Mouse (Mus musculus) c-Kit-positive CD71-negative TER-119-negative erythroid progenitor cells, embryonic 14.5 days (primary cell): ENCODE data around the gene Arg2.
"Not testable (repeated sequence)": the region's sequence is repeated elsewhere in the genome, so short reads cannot be mapped to it uniquely, and the experiment has no call there.

Experiments used
- DNase-seq: peaks from one replicate; pipeline ENCODE4 v3.0.0-alpha.2; 2013; ENCODE audit warnings: low read depth

Gene Arg2

GRCm38 (mm10) chr12:79171269-79171995 is 40.9 kb downstream of the Arg2 start:
- DNase-seq: no peak

- DNase-seq: peak; percentile 76
These were observed 41.7 kb downstream of the Arg2 start, which contains the start of gene Vti1b for GRCm38 (mm10) chr12:79172019-79172941. Vti1b (minus strand) TSS chr12:79172667.

GRCm38 (mm10) chr12:79173721-79174120 is 43.1 kb downstream of the Arg2 start:
- DNase-seq: no peak

- no peak for DNase-seq
These were observed 45.4 kb downstream of the Arg2 start for GRCm38 (mm10) chr12:79175998-79176397.

- DNase-seq: not testable (repeated sequence)
These were observed 54.6 kb downstream of the Arg2 start for GRCm38 (mm10) chr12:79185160-79185559.

GRCm38 (mm10) chr12:79190931-79191673 is 60.5 kb downstream of the Arg2 start:
- no peak for DNase-seq

- peak; percentile 79 for DNase-seq
These were observed 61.1 kb downstream of the Arg2 start for GRCm38 (mm10) chr12:79191701-79192100.

GRCm38 (mm10) chr12:79192193-79192592 is 61.6 kb downstream of the Arg2 start, which contains the start of gene Rdh11:
Rdh11 (minus strand) TSS chr12:79192293.
- DNase-seq: no peak

GRCm38 (mm10) chr12:79193441-79193840 is 62.9 kb downstream of the Arg2 start:
- peak; percentile 81 for DNase-seq

- DNase-seq: no peak
These were observed 66.5 kb downstream of the Arg2 start for GRCm38 (mm10) chr12:79197105-79197504.

- DNase-seq: no peak
These were observed 71.3 kb downstream of the Arg2 start for GRCm38 (mm10) chr12:79201882-79202281.
